Mouse (Mus musculus): Measurements from ENCODE around the gene S1pr4. TPM values are rescaled to one million over a fixed set of nuclear protein-coding genes. Genes with fewer than 3 reads are reported as not detected.

S1pr4 gene
- 1 to 10 TPM in 1 of 2 experiments, under 1 TPM in 1; 0.98 to 1.6 TPM for total RNA-seq (2021)
- polyA plus RNA-seq (2012; rRNA removed): 3.5 and 3.6 TPM in 2 replicates
- long read RNA-seq: 0 reads

DNA sequence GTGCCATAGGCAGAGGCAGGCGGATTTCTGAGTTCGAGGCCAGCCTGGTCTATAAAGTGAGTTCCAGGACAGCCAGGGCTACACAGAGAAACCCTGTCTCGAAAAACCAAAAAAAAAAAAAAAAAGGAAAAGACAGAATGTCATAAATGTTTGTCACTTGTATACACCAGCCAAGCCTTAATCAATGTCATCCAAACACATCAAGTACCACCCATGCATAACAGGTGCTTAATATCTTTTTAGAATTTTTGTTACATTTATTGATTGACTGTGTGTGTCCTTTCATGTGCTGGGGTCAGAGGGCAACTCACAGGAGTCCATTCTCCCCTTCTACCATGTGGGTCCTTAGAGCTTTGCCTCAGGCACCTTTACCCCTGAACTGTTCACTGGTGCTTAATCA is at the start of gene S1pr4:
S1pr4 (minus strand) TSS at position 101 of the 400 bp plus-strand sequence.
- no peak for DNase-seq

DNA sequence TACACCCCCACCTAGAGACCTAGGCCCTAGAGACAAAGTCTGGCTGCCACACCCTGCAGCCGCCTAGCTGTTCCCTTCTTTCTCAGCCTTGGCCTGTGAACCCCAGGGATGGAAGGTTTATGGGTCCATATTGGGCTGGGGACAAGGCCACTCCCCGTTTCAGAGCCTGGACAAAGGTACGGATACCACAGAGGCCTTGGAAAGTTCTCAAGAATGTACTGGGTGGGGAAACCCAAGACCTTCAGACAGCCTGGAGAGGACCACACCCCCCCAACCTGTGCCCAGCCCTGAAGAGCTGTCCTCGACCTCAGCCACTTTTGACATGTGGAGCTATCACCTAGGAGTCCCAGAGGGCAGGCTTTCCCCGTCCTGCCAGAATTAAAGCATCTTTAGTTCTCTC is 49.0 kb upstream of the S1pr4 start:
- DNase-seq: no peak

DNA sequence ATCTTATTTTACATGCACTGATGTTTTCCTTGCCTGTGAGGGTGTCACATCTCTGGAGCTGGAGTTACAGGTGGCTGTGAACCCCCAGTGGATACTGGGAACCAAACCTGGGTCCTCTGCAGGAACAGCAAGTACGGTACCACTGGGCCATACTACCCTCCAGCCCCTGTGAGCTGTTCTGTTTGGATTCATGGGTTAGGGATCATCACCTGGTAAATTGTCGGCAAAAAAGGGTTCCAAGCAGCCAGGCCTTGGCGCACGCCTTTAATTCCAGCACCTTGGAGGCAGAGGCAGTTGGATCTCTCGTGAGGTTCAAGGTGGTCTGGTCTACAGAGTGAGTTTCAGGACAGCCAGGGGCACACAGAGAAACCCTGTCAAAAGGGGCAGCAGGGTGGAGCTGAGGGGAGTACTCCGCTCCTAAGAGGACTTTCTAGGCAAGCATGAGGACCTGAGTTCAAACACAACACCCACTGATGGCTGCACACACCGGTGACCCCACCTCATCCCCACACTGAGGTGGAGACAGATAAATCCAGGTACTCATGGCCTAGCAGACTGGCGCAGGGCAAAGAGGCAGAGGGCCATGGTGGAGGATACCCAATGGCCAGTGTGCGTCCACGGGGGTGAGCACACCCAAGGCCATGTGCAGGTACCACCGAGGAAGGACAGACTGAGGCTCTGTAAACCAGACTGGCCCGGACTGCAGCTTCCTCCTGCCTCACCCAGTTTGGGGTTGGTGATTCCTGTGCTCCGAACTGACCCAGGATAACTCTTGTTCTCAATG is 47.0 kb upstream of the S1pr4 start:
- DNase-seq: no peak

DNA sequence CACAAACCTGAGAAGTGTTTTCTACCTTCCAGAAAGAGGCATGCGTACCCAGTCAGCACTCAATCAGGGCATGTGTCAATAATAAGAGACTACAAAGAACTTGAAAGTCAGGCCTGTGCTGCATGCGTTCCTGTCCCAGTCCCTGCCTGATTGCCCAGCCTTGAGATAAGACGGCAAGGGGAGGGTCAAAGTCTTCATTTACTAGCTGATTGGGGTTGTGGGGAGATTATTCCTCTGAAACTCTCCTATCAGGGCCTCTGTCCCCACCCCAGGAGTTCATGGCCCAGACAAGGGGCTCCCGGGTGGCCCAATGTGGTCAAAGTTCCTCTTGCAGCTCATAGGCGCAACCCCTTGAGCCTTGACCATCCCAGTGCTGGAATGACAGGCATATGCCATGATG is 46.4 kb upstream of the S1pr4 start:
- DNase-seq: no peak

DNA sequence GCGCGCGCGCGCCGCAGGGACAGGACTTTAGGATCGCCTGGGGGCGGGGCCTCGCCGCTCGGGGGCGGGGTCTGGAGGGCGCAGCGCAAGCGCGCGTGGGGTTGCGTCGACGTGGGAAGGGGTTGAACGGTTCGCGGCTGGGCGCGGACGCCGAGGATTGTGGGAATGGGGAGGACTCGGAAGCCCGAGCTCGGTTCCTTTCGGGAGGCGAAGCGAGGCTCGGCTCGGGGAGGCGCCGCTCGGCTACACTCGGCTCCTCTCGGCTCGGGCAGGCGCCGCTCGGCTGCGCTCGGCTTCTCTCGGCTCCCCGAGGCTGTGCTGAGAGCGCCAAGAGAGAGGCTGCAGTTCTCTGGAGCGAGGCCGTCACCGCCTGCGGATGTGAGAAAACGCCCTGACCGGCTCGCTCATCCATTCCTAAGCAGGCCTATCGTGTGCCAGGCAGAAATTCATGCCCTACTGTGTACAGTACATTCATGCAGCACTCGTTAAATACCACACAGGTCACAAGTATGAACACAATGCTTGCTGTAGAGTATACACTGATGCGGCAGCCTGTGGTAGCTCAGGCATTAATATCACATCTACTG is 45.3 kb upstream of the S1pr4 start, which contains the start of gene Gna11:
Gna11 (minus strand) TSS at position 30 of the 587 bp plus-strand sequence.
- peak; percentile 100 for DNase-seq

DNA sequence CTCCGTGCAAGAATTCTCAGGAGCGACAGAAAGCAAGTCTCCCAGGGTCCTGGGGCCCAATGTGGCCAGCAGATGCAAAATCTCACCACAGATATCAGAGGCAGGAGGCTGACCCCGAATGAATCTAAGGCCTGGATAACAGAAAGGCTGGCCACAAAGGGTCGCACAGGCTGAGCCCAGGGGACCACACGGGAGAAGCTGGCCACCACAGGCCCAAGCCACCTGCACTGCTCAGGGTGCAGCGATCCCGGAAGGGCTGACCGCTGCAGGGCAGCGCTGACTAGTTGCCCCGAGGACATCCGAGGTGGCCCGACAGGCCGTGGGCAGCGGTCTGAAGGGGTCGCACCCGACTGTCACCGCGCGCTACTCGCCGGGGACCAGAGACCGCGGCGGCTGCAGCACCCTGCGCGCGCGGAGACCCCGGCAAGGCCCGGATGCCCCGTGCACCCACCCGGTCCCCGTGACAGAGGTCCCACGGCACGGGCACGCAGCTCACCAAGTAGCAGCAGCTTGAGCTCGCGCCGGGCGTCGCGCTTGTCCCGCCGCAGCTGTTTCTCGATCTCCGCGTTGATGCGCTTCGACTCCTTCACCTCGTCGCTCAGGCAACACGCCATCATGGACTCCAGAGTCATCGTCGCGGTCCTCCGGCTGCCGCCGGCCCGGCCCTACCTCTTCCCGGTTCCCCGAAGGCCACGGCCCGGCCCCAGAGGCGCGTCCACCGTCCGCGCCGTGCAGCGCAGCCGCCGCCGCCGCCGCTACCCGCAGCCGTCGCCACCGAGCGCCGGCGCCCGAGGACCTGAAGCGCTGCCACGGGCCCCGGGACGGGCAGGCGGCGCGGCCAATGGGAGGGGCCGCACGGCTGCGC is 44.6 kb upstream of the S1pr4 start:
- no peak for DNase-seq

DNA sequence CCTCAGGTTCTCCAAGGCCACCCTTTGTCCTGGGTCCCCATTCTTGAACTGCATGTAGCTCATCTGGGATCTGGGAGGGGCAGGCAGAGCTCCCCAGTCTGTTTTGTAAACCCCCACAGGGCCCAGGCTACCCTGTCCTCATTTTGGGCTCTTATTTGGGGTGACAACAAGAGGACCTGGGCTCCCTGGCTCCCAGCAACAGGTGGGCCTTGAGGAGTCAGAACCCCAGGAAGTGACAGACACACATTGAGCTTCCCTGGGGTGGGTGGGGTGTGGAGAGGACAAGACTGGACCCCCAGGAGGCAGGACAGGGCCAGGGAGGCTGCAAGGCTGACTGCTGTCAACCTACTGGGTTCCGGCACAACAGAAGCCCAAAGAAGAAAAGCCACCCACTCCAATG is 43.7 kb upstream of the S1pr4 start:
- no peak for DNase-seq

DNA sequence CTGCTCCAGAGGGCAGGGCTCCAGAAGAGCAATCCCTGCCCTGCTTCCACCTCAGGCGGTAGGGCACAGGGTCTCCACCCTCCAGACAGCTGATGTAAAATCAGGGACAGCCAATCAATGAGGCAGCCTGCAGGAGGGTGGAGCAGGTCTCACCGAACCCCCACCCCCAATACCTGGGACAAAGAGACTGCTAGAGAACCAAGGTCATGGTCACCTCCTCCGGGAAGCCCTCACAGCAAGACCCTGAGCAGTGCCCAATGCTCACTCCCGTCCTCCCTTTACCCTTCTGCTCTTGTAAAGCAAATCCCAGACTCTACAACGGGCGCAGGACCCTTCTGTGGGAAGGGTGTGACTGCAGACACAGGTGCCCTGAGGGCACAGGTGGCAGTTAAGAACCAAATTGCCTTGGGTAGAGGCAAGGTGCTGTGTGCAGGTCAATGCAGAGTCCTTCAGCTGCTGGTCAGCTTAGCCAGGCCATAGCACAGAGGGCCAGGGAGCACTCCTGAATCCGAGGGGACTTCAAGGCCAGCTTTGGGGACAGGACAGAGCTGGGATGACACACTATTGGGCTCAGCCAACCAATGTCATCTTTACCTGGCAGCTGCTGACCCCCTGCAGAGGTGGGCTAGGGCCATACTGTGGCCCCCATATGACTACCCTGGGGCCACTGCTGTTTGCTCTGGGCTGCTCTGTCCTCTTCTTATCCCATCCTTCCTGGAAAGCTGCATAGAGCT is 43.0 kb upstream of the S1pr4 start:
- no peak for DNase-seq

DNA sequence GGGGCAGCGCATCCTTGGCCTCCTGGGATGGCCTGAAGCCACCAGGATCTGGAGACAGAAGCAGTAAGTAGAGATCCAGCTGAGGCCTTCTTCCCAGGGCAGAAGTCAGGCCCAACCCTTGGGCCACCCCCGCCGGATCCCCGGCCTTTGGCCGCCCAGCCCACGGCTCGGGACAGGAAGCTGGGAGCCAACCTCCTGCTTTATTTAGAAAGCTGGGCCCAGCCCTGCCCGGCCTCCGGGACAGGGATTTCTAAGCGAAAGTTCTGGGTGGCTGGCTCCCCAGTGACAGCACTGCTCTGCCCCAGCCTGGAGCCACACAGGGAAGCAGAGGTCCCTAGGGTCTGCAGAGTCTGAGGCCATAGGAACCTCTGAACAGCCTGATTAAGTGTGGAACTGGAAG is 41.9 kb upstream of the S1pr4 start:
- peak; percentile 80 for DNase-seq

DNA sequence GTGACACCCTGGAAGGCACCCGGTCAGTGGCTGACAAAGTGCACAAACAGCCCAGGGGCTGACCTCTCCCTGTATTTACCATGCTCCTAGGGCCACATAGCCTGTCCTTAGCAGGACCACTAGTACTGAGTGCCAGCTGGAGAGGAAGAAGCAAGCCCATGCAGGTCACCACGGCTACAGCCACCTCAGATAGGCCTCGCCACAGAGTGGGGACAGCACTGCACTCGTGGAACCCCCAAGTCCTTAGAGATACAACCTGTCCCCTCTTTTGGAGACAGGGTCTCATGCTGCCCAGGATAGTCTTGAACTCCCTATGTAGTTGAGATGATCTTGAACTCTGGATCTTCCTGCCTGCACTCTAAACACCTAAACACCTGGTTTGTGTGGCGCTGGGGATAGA is 41.4 kb upstream of the S1pr4 start:
- no peak for DNase-seq

DNA sequence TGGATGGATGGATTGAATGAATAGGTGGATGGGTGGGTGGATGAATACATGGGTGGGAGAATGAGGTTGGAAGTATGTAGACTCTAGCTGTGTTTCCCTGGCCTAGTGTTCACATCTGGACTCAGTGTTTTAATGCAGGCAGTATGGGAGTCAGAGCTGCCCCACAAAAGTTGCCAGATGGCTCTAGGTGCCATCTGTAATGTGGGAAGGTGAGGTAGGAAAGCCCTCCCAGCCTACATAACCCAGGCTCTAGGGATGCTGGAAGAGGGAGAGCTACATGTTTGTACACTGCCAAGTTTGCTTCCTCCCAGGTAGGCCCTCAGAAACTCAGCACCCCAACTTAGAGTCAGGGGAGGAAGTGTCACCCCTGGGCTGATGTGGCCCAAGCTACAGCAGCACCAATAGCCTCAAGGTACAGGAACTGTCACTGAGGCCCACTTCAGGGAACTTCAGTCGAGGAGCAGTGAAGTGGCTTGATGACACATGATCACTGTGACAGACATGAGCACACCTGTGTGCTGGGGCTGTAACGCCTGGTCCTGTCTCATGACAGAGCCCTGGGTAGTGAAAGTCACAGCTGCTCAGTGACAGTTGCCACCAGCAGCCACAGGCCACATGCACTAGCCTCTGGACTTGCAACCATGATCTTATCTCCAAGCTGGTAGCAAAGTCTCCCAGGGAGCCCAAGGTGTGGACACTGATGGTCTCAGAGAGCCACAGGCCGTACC is 38.6 kb upstream of the S1pr4 start:
- DNase-seq: no peak

DNA sequence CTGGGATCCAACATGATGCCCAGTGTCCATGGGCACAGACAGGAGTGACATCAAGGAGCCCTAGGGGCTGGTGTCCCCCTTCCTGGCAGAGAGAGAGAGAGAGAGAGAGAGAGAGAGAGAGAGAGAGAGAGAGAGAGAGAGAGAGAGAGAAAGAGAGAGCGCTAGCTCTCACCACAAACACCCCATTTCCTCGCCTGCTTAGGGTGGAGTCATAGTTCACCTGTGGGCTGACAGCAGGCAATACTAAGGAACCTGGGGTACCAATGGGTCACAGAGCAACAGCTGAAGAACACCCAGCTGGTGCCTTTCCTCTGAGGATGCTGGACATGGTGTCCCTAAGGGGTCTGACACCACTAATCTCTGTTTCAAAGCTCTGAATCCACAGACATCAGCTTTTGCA is 37.5 kb upstream of the S1pr4 start:
- DNase-seq: no peak

DNA sequence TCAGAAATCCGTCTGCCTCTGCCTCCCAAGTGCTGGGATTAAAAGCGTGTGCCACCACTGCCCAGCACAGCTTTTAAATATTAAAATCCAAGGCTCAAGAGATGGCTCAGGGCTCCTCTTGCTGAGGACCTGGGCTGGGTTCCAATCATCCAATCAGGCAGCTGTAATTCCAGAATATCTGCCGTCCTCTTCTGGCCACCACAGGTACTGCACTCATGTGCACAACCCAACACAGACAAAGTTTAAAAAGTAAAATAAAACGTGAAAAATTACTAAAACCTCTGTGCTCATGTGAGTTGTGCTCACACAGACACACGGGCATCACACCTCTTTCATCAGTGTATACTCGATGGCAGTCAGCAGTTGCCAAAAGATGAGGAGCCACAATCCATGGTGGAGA is 36.8 kb upstream of the S1pr4 start:
- DNase-seq: no peak

DNA sequence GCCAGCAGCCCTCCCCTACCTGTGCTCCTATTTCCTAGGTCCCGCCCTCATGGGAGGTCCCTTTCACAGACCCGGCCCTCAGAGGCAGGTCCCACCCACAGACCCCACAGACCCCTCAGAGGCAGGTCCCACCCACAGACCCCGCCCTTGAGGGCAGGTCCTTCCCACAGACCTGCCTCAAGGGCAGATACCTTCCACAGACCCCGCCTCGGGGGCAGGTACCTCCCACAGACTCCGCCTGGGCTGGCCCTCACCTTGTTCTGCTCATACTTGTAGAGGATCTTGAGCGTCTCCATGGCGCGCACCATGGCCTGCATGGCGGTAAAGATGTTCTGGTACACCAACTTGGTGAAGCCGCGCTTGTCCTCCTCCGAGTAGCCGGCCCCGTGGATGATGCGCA is 34.9 kb upstream of the S1pr4 start:
- DNase-seq: no peak

DNA sequence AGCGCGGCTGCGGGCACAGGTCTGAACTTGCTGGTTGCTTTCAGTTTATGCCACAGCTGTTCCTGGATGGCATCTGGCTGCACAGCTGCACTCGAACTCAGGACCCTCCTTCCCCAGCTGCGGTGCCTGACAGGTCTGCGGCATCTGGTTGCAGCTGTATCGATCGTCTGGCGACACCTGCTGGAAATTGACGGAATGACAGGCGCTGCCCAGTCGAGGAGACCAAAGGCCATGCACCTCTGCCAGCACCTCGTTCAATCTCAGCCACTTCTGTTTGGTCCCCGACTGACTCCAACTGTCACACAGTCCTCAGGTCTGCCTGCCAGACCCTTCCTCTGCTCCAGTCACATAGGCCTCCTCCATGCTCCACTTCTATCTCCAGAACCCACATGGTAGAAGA is 26.8 kb upstream of the S1pr4 start:
- peak; percentile 83 for DNase-seq

DNA sequence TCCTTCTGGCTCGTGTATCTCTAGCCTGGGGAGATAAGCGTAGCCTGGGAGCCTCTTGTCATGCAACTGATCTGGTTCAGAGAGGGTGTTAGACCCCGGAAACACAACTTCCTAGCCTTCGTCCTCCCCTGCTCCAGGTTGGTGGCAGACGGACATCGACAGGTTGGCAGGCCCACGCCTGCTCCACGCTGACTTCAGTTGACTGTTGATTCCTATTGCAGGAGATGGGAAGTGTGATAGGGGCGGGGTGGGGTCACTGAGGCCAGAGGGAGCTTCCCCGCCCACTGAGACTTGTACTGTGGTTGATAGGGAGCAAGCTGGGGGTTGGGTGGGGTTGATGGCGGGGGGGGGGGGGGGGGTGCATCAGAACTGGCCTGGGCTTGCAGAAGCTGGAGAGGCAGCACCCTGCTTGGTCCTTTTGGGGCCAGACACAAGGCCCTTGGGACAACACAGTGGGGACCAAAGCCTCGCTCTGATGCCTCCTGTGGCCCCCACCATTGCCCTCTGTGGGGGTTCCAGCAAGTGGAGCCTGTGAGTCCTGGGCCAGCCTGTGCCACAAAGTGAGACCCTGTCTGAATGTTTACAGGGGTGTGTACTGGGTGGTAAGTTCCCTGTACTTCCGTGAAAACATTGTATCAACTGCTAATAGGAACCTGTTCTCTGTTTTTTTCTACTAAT is 25.2 kb upstream of the S1pr4 start:
- peak; percentile 3 for DNase-seq

DNA sequence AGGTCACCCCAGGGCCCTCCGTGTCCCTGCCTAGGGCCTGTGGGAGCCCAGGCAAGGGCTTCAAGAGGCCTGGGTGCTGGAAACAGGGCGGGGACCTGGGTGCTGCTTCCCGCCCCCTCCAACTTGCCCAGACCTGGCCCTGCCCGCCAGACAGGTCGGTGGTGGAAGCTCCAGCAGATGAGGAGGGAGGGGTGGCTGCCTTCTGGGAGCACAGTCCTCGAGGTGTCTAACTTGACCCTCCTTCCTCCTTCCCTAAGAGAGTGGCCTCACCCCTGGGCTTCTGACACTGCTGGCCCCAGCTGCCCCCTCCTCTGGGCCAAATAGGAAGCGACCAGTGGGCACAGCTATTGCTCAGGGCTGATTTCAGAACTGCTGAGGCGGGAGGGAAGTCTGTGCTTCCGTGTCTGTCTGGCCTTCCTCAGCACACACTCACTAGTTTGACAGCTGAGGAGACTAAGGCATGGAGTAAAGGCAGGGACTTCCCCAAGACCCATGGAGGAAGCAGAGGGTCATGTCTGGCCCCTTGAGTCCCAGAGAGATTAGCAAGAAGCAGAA is 24.2 kb upstream of the S1pr4 start, which contains the start of gene Gna15:
Gna15 (minus strand) TSS at position 175 of the 555 bp plus-strand sequence.
- DNase-seq: peak; percentile 20

DNA sequence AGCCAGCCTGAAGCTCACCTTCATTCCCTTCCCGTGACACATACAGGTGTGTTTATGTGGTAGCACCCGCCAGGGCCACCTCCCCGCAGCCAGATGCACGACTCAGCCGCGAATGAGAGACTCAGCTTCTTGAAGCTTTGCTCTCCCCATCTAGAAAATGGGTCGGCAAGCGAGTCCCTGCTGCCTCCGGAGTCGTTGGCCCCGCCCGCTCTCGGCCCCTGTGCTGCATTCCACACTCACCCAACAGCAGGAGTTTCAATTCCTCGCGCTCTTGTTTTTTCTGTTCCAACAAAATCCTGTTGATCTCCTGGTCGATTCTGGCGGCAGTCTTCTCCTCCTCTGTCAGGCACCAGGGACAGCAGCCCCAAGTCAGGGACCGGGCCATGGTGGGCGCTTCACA is 23.6 kb upstream of the S1pr4 start:
- DNase-seq: peak; percentile 3

DNA sequence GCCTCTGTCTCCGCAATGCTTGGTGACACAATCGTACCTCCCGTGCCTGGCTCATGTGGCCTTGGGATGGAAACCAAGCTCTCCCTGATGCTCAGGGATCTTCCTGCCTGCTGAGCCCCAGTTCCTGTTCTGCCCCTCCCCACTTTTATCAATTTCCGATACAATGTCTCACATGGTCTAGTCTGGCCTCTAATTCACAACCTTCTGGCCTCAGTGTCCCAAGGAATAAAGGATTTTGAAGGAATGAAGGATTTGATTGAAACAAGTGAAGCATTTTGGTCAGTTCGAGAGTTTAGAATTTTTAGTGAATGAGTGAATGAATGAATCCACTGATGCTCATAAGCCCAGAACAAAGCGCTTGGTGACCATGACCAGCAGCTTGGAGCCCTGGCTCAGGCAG is 23.2 kb upstream of the S1pr4 start:
- peak; percentile 7 for DNase-seq

DNA sequence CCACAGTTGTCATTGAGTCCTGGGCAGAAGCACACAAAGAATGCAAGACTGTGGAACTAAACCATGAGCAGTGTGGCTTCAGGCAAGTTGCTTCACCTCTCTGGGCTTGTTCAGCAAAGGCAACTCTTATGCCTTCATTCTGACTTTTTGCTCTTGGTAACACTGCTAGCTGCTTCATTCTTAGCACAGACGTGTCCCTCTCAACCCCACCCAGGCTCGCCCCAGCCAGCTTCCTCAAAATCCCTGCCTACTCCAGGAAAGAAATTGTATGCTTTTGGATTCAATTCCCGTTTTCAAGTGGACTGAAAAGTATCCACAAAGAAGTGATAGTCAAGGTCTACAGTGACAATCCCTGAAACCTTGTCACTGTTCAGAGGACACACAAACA is 20.0 kb upstream of the S1pr4 start:
- no peak for DNase-seq
